Mouse (Mus musculus) heart, embryonic 15.5 days (tissue): ENCODE measurements around the gene Trim24. TPM values are rescaled to one million over a fixed set of nuclear protein-coding genes. Genes with fewer than 3 reads are reported as not detected.

Source experiments
- ATAC-seq: fragments of 200-750 bp; cut with Nextera tagmentation; replicated peaks from 2 replicates; pipeline ENCODE4 v1.8.0; 2017; ENCODE audit warnings: low read depth, moderate TSS enrichment; ENCODE audit not compliant: insufficient number of reproducible peaks, insufficient read depth, low FRiP score
- H3K27ac ChIP-seq: fragments of 300-500 bp; sonication (generic); 2 replicates; pipeline ENCODE4 v1.5.1; 2015; ENCODE audit warnings: mild to moderate bottlenecking, inconsistent platforms
- H3K27me3 ChIP-seq: fragments of 300-500 bp; sonication (generic); 2 replicates; pipeline ENCODE4 v1.6.1; 2015; ENCODE audit warnings: inconsistent platforms
- H3K36me3 ChIP-seq: fragments of 300-500 bp; sonication (generic); 2 replicates; pipeline ENCODE4 v1.6.1; 2015; ENCODE audit warnings: mild to moderate bottlenecking, inconsistent platforms
- H3K4me1 ChIP-seq: fragments of 300-500 bp; sonication (generic); replicated peaks from 2 replicates; pipeline ENCODE4 v1.6.1; 2015; ENCODE audit warnings: inconsistent platforms
- H3K4me2 ChIP-seq: fragments of 300-500 bp; sonication (generic); 2 replicates; pipeline ENCODE4 v1.6.1; 2015; ENCODE audit warnings: inconsistent platforms, mild to moderate bottlenecking, moderate library complexity
- H3K4me3 ChIP-seq: fragments of 300-500 bp; sonication (generic); 2 replicates; pipeline ENCODE4 v1.5.1; 2015; ENCODE audit warnings: mild to moderate bottlenecking, inconsistent platforms
- H3K9ac ChIP-seq: fragments of 300-500 bp; sonication (generic); 2 replicates; pipeline ENCODE4 v1.6.1; 2015; ENCODE audit warnings: mild to moderate bottlenecking, inconsistent platforms
- H3K9me3 ChIP-seq: fragments of 300-500 bp; sonication (generic); replicated peaks from 2 replicates; pipeline ENCODE4 v1.6.1; 2016; ENCODE audit warnings: inconsistent platforms
- WGBS: fragments of 180-500 bp; shearing (Covaris S2); methylation state at CpG from one replicate; pipeline ENCODE4 v1.1.7; 2015; ENCODE audit warnings: mixed read lengths; 5-methylcytosine and 5-hydroxymethylcytosine counted together
- polyA plus RNA-seq: library from polyadenylated mRNA; unstranded; fragments of >200 nt; fragmentation: Nextera tagmentation; extraction: Ambion mirVana; gene quantifications from 2 replicates; pipeline ENCODE4 v1.2.1, GENCODE M21; 2015

Gene Trim24
- polyA plus RNA-seq, 1 experiment from 2014 or later, result 7.8 TPM

- Histone ChIP-seq H3K36me3 (peaks cover 17% of the 10 kb centered on the region), H3K9me3 (no peaks in the 10 kb centered on the region), H3K27ac (no peak overlapping the region), H3K4me3 (no peak overlapping the region), H3K27me3 (no peaks in the 10 kb centered on the region), H3K4me1 (no peaks in the 10 kb centered on the region), H3K9ac (no peak overlapping the region), H3K4me2 (no peak overlapping the region)
- ATAC-seq, result no peak
- WGBS, result 97% methylated on average over 1 of the region's 1 CpGs
Observed at GRCm38 (mm10) chr6:37925104-37925503, 54.5 kb downstream of the Trim24 start.

GRCm38 (mm10) chr6:37926751-37927150, 56.1 kb downstream of the Trim24 start:
- Histone ChIP-seq H3K27me3 (no peaks in the 10 kb centered on the region), H3K36me3 (peaks cover 14% of the 10 kb centered on the region)

GRCm38 (mm10) chr6:37936498-37936897, 65.9 kb downstream of the Trim24 start:
- ATAC-seq, result no peak

More at GRCm38 (mm10) chr6:37926751-37927150, 56.1 kb downstream of the Trim24 start:
- Histone ChIP-seq H3K27ac (no peak overlapping the region), H3K4me1 (no peaks in the 10 kb centered on the region), H3K4me2 (no peak overlapping the region), H3K4me3 (no peak overlapping the region), H3K9ac (no peak overlapping the region), H3K9me3 (no peaks in the 10 kb centered on the region)
- whole genome bisulfite sequencing, result 94% methylated on average over 1 of the region's 1 CpGs
- ATAC-seq, result no peak

GRCm38 (mm10) chr6:37951306-37951705, 80.7 kb downstream of the Trim24 start:
- no peak overlapping the region for H3K9ac ChIP-seq
- H3K4me3 ChIP-seq, result no peak overlapping the region
- ATAC-seq, result no peak
- H3K4me1 ChIP-seq, result no peaks in the 10 kb centered on the region
- no peaks in the 10 kb centered on the region for H3K27me3 ChIP-seq
- no peak overlapping the region for H3K4me2 ChIP-seq
- 84% methylated on average over 6 of the region's 6 CpGs for WGBS
- no peaks in the 10 kb centered on the region for H3K9me3 ChIP-seq
- peaks cover 22% of the 10 kb centered on the region for H3K36me3 ChIP-seq
- no peak overlapping the region for H3K27ac ChIP-seq

More at GRCm38 (mm10) chr6:37936498-37936897, 65.9 kb downstream of the Trim24 start:
- Histone ChIP-seq H3K27ac (no peak overlapping the region), H3K4me3 (no peak overlapping the region), H3K27me3 (no peaks in the 10 kb centered on the region), H3K9me3 (no peaks in the 10 kb centered on the region), H3K36me3 (peaks cover 12% of the 10 kb centered on the region), H3K4me2 (no peak overlapping the region), H3K4me1 (0 out of 2 replicates have a peak, but pooled peaks cover 4% of the 10 kb centered on the region), H3K9ac (no peak overlapping the region)
- WGBS, result 66% methylated on average over 6 of the region's 6 CpGs

- Histone ChIP-seq H3K9ac (no peak overlapping the region), H3K4me1 (no peaks in the 10 kb centered on the region), H3K4me3 (no peak overlapping the region), H3K4me2 (no peak overlapping the region), H3K27me3 (no peaks in the 10 kb centered on the region), H3K9me3 (no peaks in the 10 kb centered on the region), H3K27ac (no peak overlapping the region), H3K36me3 (peaks cover 28% of the 10 kb centered on the region)
- no peak for ATAC-seq
- WGBS, result 81% methylated on average over 4 of the region's 4 CpGs
Observed at GRCm38 (mm10) chr6:37967386-37967785, 96.8 kb downstream of the Trim24 start.

GRCm38 (mm10) chr6:38007459-38007858, 136.8 kb downstream of the Trim24 start:
- ATAC-seq, result no peak
- no peak overlapping the region for H3K4me3 ChIP-seq

GRCm38 (mm10) chr6:38012829-38013228, 142.2 kb downstream of the Trim24 start:
- no peak overlapping the region for H3K27ac ChIP-seq
- H3K4me1 ChIP-seq, result no peaks in the 10 kb centered on the region
- H3K4me2 ChIP-seq, result no peak overlapping the region
- H3K27me3 ChIP-seq, result no peaks in the 10 kb centered on the region
- no peak for ATAC-seq
- H3K9ac ChIP-seq, result no peak overlapping the region
- H3K36me3 ChIP-seq, result no peaks in the 10 kb centered on the region
- no peak overlapping the region for H3K4me3 ChIP-seq
- no peaks in the 10 kb centered on the region for H3K9me3 ChIP-seq
- 91% methylated on average over 2 of the region's 2 CpGs for WGBS

More at GRCm38 (mm10) chr6:38007459-38007858, 136.8 kb downstream of the Trim24 start:
- H3K27me3 ChIP-seq, result no peaks in the 10 kb centered on the region
- no peak overlapping the region for H3K27ac ChIP-seq
- no peak overlapping the region for H3K9ac ChIP-seq
- H3K4me1 ChIP-seq, result no peaks in the 10 kb centered on the region
- WGBS, result 7% methylated on average over 6 of the region's 6 CpGs
- no peaks in the 10 kb centered on the region for H3K9me3 ChIP-seq
- no peaks in the 10 kb centered on the region for H3K36me3 ChIP-seq
- H3K4me2 ChIP-seq, result no peak overlapping the region

Other genes starting within 250 kb of the Trim24 start
- gene Svopl, start 176.2 kb downstream of the Trim24 start, polyA plus RNA-seq, result 0.20 and 0.24 TPM in 2 replicates
- gene Tmem213, start 238.4 kb downstream of the Trim24 start, polyA plus RNA-seq, result 1.3 and 2.0 TPM in 2 replicates